Mouse (Mus musculus) embryonic facial prominence, embryonic 13.5 days (tissue): ENCODE measurements around the gene Hist1h1a. TPM values are rescaled to one million over a fixed set of nuclear protein-coding genes. Genes with fewer than 3 reads are reported as not detected.
"Not testable (repeated sequence)": the region's sequence is repeated elsewhere in the genome, so short reads cannot be mapped to it uniquely, and the experiment has no call there.

Experiments used
- ATAC-seq: fragments of 200-750 bp; cut with Nextera tagmentation; 2 replicates; pipeline ENCODE4 v1.8.0; 2017; ENCODE audit warnings: low read depth; ENCODE audit not compliant: insufficient number of reproducible peaks, insufficient read depth, low FRiP score, low TSS enrichment
- H3K27ac ChIP-seq: fragments of 300-500 bp; sonication (generic); 2 replicates; pipeline ENCODE4 v1.5.1; 2015; ENCODE audit warnings: moderate library complexity, mild to moderate bottlenecking, inconsistent platforms
- H3K27me3 ChIP-seq: fragments of 300-500 bp; sonication (generic); 2 replicates; pipeline ENCODE4 v1.6.1; 2015; ENCODE audit warnings: mild to moderate bottlenecking, inconsistent platforms
- H3K36me3 ChIP-seq: fragments of 300-500 bp; sonication (generic); 2 replicates; pipeline ENCODE4 v1.6.1; 2015; ENCODE audit warnings: mild to moderate bottlenecking, inconsistent platforms
- H3K4me1 ChIP-seq: fragments of 300-500 bp; sonication (generic); 2 replicates; pipeline ENCODE4 v1.6.1; 2015; ENCODE audit warnings: inconsistent platforms
- H3K4me2 ChIP-seq: fragments of 300-500 bp; sonication (generic); 2 replicates; pipeline ENCODE4 v1.6.1; 2015; ENCODE audit warnings: moderate library complexity, mild to moderate bottlenecking, inconsistent platforms
- H3K4me3 ChIP-seq: fragments of 300-500 bp; sonication (generic); 2 replicates; pipeline ENCODE4 v1.5.1; 2015; ENCODE audit warnings: mild to moderate bottlenecking, inconsistent platforms
- H3K9ac ChIP-seq: fragments of 300-500 bp; sonication (generic); 2 replicates; pipeline ENCODE4 v1.6.1; 2015; ENCODE audit warnings: mild to moderate bottlenecking, inconsistent platforms
- H3K9me3 ChIP-seq: fragments of 300-500 bp; sonication (generic); 2 replicates; pipeline ENCODE4 v1.6.1; 2016; ENCODE audit warnings: inconsistent platforms
- WGBS: fragments of 180-500 bp; shearing (Covaris S2); methylation state at CpG from one replicate; pipeline ENCODE4 v1.1.7; 2015; ENCODE audit warnings: mixed read lengths; 5-methylcytosine and 5-hydroxymethylcytosine counted together
- polyA plus RNA-seq: library from polyadenylated mRNA; unstranded; fragments of >200 nt; fragmentation: Nextera tagmentation; extraction: Ambion mirVana; gene quantifications from 2 replicates; pipeline ENCODE4 v1.2.1, GENCODE M21; 2015

Gene Hist1h1a
- polyA plus RNA-seq, 1 experiment from 2014 or later = 5.9 TPM

- Histone ChIP-seq H3K27me3 (no peaks in the 10 kb centered on the region), H3K27ac (peak overlapping the region; percentile 95), H3K36me3 (no peaks in the 10 kb centered on the region), H3K9ac (peak overlapping the region; percentile 61), H3K4me3 (peak overlapping the region; percentile 59), H3K4me1 (peaks cover 17% of the 10 kb centered on the region), H3K4me2 (peak overlapping the region; percentile 92), H3K9me3 (no peaks in the 10 kb centered on the region)
- no peak for ATAC-seq
- WGBS = 1% methylated on average over 10 of the region's 10 CpGs
These were observed 252 bp upstream of the Hist1h1a start for GRCm38 (mm10) chr13:23763242-23763585.

- ATAC-seq = no peak
- 31% methylated on average over 12 of the region's 12 CpGs for WGBS
- H3K36me3 ChIP-seq = no peaks in the 10 kb centered on the region
- peak overlapping the region; percentile 59 for H3K4me3 ChIP-seq
- peak overlapping the region; percentile 92 for H3K4me2 ChIP-seq
- peak overlapping the region; percentile 84 for H3K9ac ChIP-seq
- no peaks in the 10 kb centered on the region for H3K9me3 ChIP-seq
- H3K4me1 ChIP-seq = peaks cover 17% of the 10 kb centered on the region
- H3K27me3 ChIP-seq = no peaks in the 10 kb centered on the region
- H3K27ac ChIP-seq = peak overlapping the region; percentile 95
These were observed 1.1 kb downstream of the Hist1h1a start for GRCm38 (mm10) chr13:23764324-23765171.

GRCm38 (mm10) chr13:23765172-23765513 is 1.7 kb downstream of the Hist1h1a start:
- Histone ChIP-seq H3K4me1 (peaks cover 13% of the 10 kb centered on the region), H3K9me3 (no peaks in the 10 kb centered on the region), H3K4me3 (no peak overlapping the region), H3K27me3 (no peaks in the 10 kb centered on the region), H3K9ac (no peak overlapping the region), H3K27ac (0 out of 2 replicates have a peak overlapping the region, but pooled peaks have one; percentile 5), H3K36me3 (no peaks in the 10 kb centered on the region), H3K4me2 (peak overlapping the region; percentile 92; the same call in 1 of the 2 replicates)
- WGBS = 70% methylated on average over 1 of the region's 1 CpGs
- no peak for ATAC-seq

- Histone ChIP-seq H3K4me1 (peaks cover 10% of the 10 kb centered on the region), H3K9ac (no peak overlapping the region), H3K4me2 (no peak overlapping the region), H3K9me3 (no peaks in the 10 kb centered on the region), H3K36me3 (no peaks in the 10 kb centered on the region), H3K27ac (no peak overlapping the region), H3K4me3 (no peak overlapping the region), H3K27me3 (no peaks in the 10 kb centered on the region)
- ATAC-seq = no peak
These were observed 3.3 kb downstream of the Hist1h1a start for GRCm38 (mm10) chr13:23766772-23767171.

- WGBS = 46% methylated on average over 5 of the region's 5 CpGs
- Histone ChIP-seq H3K9me3 (no peaks in the 10 kb centered on the region), H3K36me3 (no peaks in the 10 kb centered on the region), H3K4me3 (no peak overlapping the region), H3K4me2 (no peak overlapping the region), H3K9ac (no peak overlapping the region), H3K27ac (no peak overlapping the region), H3K27me3 (no peaks in the 10 kb centered on the region), H3K4me1 (peaks cover 16% of the 10 kb centered on the region)
- ATAC-seq = no peak
These were observed 5.5 kb downstream of the Hist1h1a start for GRCm38 (mm10) chr13:23768834-23769397.

GRCm38 (mm10) chr13:23769613-23770012 is 6.1 kb downstream of the Hist1h1a start, which contains the start of gene Trim38:
Gene Trim38 (plus strand): TSS chr13:23769913.
- H3K27ac ChIP-seq, H3K4me1 ChIP-seq, H3K9ac ChIP-seq, ATAC-seq, H3K36me3 ChIP-seq, H3K9me3 ChIP-seq, H3K4me2 ChIP-seq, H3K27me3 ChIP-seq, H3K4me3 ChIP-seq: not testable (repeated sequence)
- WGBS = 77% methylated on average over 2 of the region's 2 CpGs

GRCm38 (mm10) chr13:23772561-23773313 is 9.3 kb downstream of the Hist1h1a start:
- peak overlapping the region; percentile 19 for H3K4me3 ChIP-seq
- H3K27me3 ChIP-seq = no peaks in the 10 kb centered on the region
- H3K4me1 ChIP-seq = peaks cover 8% of the 10 kb centered on the region; the same call in 1 of the 2 replicates
- H3K4me2 ChIP-seq = peak overlapping the region; percentile 51
- WGBS = 17% methylated on average over 21 of the region's 21 CpGs
- no peaks in the 10 kb centered on the region for H3K36me3 ChIP-seq
- ATAC-seq = no peak
- H3K9me3 ChIP-seq = no peaks in the 10 kb centered on the region
- 0 out of 2 replicates have a peak overlapping the region, but pooled peaks have one; percentile 11 for H3K9ac ChIP-seq
- no peak overlapping the region for H3K27ac ChIP-seq

GRCm38 (mm10) chr13:23778339-23778738 is 14.9 kb downstream of the Hist1h1a start:
- Histone ChIP-seq H3K36me3 (no peaks in the 10 kb centered on the region), H3K27ac (no peak overlapping the region), H3K4me1 (no peaks in the 10 kb centered on the region), H3K4me3 (no peak overlapping the region), H3K9ac (no peak overlapping the region), H3K27me3 (no peaks in the 10 kb centered on the region), H3K9me3 (no peaks in the 10 kb centered on the region), H3K4me2 (no peak overlapping the region)
- ATAC-seq = no peak
- WGBS = 91% methylated on average over 7 of the region's 7 CpGs

- no peaks in the 10 kb centered on the region for H3K9me3 ChIP-seq
- 78% methylated on average over 4 of the region's 4 CpGs for WGBS
These were observed 15.6 kb downstream of the Hist1h1a start for GRCm38 (mm10) chr13:23779025-23779424.

GRCm38 (mm10) chr13:23792520-23792919 is 29.1 kb downstream of the Hist1h1a start:
- WGBS = 43% methylated on average over 2 of the region's 2 CpGs
- no peak overlapping the region for H3K27ac ChIP-seq
- H3K4me3 ChIP-seq = no peak overlapping the region
- ATAC-seq = no peak
- no peak overlapping the region for H3K4me2 ChIP-seq
- H3K27me3 ChIP-seq = no peaks in the 10 kb centered on the region
- no peaks in the 10 kb centered on the region for H3K36me3 ChIP-seq
- no peaks in the 10 kb centered on the region for H3K9me3 ChIP-seq
- H3K4me1 ChIP-seq = no peaks in the 10 kb centered on the region
- H3K9ac ChIP-seq = no peak overlapping the region

More at GRCm38 (mm10) chr13:23779025-23779424, 15.6 kb downstream of the Hist1h1a start:
- no peak overlapping the region for H3K4me3 ChIP-seq
- H3K27me3 ChIP-seq = no peaks in the 10 kb centered on the region
- ATAC-seq = no peak
- no peak overlapping the region for H3K4me2 ChIP-seq
- H3K4me1 ChIP-seq = no peaks in the 10 kb centered on the region
- no peak overlapping the region for H3K9ac ChIP-seq
- no peaks in the 10 kb centered on the region for H3K36me3 ChIP-seq
- H3K27ac ChIP-seq = no peak overlapping the region

- WGBS = 61% methylated on average over 5 of the region's 5 CpGs
- Histone ChIP-seq H3K36me3 (no peaks in the 10 kb centered on the region), H3K4me2 (no peak overlapping the region), H3K9me3 (no peaks in the 10 kb centered on the region), H3K27ac (no peak overlapping the region), H3K4me1 (no peaks in the 10 kb centered on the region; the same call in 1 of the 2 replicates), H3K27me3 (no peaks in the 10 kb centered on the region), H3K9ac (no peak overlapping the region), H3K4me3 (no peak overlapping the region)
- no peak for ATAC-seq
These were observed 35.9 kb downstream of the Hist1h1a start for GRCm38 (mm10) chr13:23799405-23799804.
